Mouse (Mus musculus) neural tube, embryonic 12.5 days (tissue): ENCODE data around the gene Zmat1. TPM values are rescaled to one million over a fixed set of nuclear protein-coding genes. Genes with fewer than 3 reads are reported as not detected.

Experiments
- ATAC-seq: fragments of 200-750 bp; cut with Nextera tagmentation; 2 replicates; pipeline ENCODE4 v1.8.0; 2017; ENCODE audit warnings: low read depth, mild to moderate bottlenecking, moderate TSS enrichment, moderate library complexity; ENCODE audit not compliant: low FRiP score
- H3K27ac ChIP-seq: fragments of 300-500 bp; sonication (generic); 2 replicates; pipeline ENCODE4 v1.5.1; 2016
- H3K27me3 ChIP-seq: fragments of 300-500 bp; sonication (generic); replicated peaks from 2 replicates; pipeline ENCODE4 v1.6.1; 2016; ENCODE audit warnings: mild to moderate bottlenecking
- H3K36me3 ChIP-seq: fragments of 300-500 bp; sonication (generic); 2 replicates; pipeline ENCODE4 v1.6.1; 2016; ENCODE audit warnings: mild to moderate bottlenecking
- H3K4me1 ChIP-seq: fragments of 300-500 bp; sonication (generic); 2 replicates; pipeline ENCODE4 v1.6.1; 2016
- H3K4me2 ChIP-seq: fragments of 300-500 bp; sonication (generic); replicated peaks from 2 replicates; pipeline ENCODE4 v1.6.1; 2016; ENCODE audit warnings: mild to moderate bottlenecking
- H3K4me3 ChIP-seq: fragments of 300-500 bp; sonication (generic); 2 replicates; pipeline ENCODE4 v1.5.1; 2016
- H3K9ac ChIP-seq: fragments of 300-500 bp; sonication (generic); 2 replicates; pipeline ENCODE4 v1.6.1; 2016; ENCODE audit warnings: mild to moderate bottlenecking
- H3K9me3 ChIP-seq: fragments of 300-500 bp; sonication (generic); 2 replicates; pipeline ENCODE4 v1.6.1; 2016; ENCODE audit warnings: mild to moderate bottlenecking
- WGBS: fragments of 180-500 bp; shearing (Covaris S2); methylation state at CpG from one replicate; pipeline ENCODE4 v1.1.7; 2016; 5-methylcytosine and 5-hydroxymethylcytosine counted together
- polyA plus RNA-seq: library from polyadenylated mRNA; unstranded; fragments of >200 nt; fragmentation: Nextera tagmentation; extraction: Ambion mirVana; gene quantifications from 2 replicates; pipeline ENCODE4 v1.2.1, GENCODE M21; 2016

Zmat1 gene
- polyA plus RNA-seq, 1 experiment from 2014 or later = 5.7 TPM

DNA sequence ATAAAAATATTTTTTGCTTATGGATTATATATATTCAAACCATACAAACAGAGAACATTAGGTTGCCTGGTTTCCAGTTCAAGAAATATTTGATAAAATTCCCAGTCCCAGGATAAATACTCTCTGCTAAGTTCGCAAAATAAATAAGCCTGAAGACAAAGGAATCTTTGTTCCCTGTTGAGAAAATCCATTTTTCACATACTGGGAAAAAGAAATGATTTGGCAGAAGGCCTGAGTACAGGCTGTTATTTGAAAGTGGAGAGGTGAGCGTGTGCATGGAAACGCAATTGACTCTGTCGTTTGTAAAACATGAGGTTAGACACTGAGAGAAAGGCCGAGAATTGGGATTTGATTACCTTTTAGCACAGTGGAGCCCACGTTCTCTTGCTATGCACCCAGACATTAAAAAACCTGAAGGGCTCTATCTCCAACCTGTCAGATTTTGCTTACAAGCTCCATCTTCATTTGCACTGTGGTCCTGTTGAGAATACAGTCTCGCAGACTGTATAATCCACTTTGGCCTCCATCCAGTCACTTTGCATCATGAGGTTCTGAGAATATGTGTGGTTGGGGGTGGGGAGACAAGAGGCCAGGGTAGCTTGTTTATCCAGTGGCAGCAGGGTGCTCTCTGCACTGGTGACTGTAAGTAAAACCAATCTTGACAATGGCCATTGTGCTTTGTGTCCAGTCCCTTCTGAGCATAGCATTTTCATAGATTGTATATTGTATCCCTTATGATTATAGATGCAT lies 85.2 kb downstream of the Zmat1 start:
- H3K4me3 ChIP-seq = no peak overlapping the region
- H3K27ac ChIP-seq = no peak overlapping the region
- 67% methylated on average over 7 of the region's 7 CpGs for WGBS
- no peaks in the 10 kb centered on the region for H3K36me3 ChIP-seq
- H3K4me1 ChIP-seq = no peaks in the 10 kb centered on the region
- H3K9ac ChIP-seq = no peak overlapping the region
- no peak overlapping the region for H3K4me2 ChIP-seq
- no peaks in the 10 kb centered on the region for H3K9me3 ChIP-seq
- no peak for ATAC-seq
- no peaks in the 10 kb centered on the region for H3K27me3 ChIP-seq

Other genes starting within 250 kb of the Zmat1 start
- gene Armcx2, start 200.0 kb downstream of the Zmat1 start, polyA plus RNA-seq = 80.6 and 86.2 TPM in 2 replicates
- 0.22 and 0.64 TPM in 2 replicates for gene Nxf2, start 44.5 kb downstream of the Zmat1 start, polyA plus RNA-seq
- gene Gm15023, start 168.4 kb upstream of the Zmat1 start, polyA plus RNA-seq = not detected in 2 replicates
- 8.1 and 9.9 TPM in 2 replicates for gene Tceal6, start 201.5 kb upstream of the Zmat1 start, polyA plus RNA-seq